Mouse (Mus musculus) frontal cortex, adult 2 months (tissue): ENCODE data around the gene Bahcc1. TPM values are rescaled to one million over a fixed set of nuclear protein-coding genes. Genes with fewer than 3 reads are reported as not detected.

Source experiments
- DNase-seq, 2 experiments: peaks; one replicate each; pipeline ENCODE4 v3.0.0; 2022; ENCODE audit warnings: low spot score in 1 of 2; ENCODE audit errors: extremely low spot score in 1 of 2
- polyA plus RNA-seq: library from polyadenylated mRNA; depleted of rRNA; stranded (reverse); fragments of >200 nt; gene quantifications from 2 replicates; pipeline ENCODE4 v1.2.3, GENCODE M21; 2012

Bahcc1 gene
- polyA plus RNA-seq, 1 experiment, result 16.9 TPM

- no peak for DNase-seq
Measured at GRCm38 (mm10) chr11:120206069-120206668, 26.6 kb upstream of the Bahcc1 start.

- DNase-seq, result no peak
Measured at GRCm38 (mm10) chr11:120206669-120207090, 26.1 kb upstream of the Bahcc1 start.

- no peak for DNase-seq
Measured at GRCm38 (mm10) chr11:120208848-120209247, 23.9 kb upstream of the Bahcc1 start.

DNA sequence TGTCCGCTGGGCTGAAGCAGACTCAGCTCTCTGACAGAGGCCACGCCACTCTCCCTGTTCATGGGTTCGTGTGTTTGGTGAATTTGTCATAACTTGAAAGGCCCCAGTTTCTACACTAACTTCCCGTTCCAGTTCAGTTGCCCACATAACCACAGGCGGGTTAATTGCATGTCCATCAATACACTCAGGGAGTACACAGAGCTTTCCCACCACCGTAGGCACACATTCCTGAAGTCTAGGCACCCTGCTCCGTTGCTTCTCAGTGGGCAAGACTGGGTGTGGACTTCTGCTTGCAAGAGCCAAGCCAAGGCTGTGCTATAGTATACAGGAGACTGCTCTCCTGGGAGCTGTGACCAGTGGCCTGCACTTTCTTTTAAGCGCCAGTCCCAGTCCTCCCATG is 23.3 kb upstream of the Bahcc1 start:
- DNase-seq, result no peak

- no peak for DNase-seq
Measured at GRCm38 (mm10) chr11:120215726-120216241, 17.0 kb upstream of the Bahcc1 start.

DNA sequence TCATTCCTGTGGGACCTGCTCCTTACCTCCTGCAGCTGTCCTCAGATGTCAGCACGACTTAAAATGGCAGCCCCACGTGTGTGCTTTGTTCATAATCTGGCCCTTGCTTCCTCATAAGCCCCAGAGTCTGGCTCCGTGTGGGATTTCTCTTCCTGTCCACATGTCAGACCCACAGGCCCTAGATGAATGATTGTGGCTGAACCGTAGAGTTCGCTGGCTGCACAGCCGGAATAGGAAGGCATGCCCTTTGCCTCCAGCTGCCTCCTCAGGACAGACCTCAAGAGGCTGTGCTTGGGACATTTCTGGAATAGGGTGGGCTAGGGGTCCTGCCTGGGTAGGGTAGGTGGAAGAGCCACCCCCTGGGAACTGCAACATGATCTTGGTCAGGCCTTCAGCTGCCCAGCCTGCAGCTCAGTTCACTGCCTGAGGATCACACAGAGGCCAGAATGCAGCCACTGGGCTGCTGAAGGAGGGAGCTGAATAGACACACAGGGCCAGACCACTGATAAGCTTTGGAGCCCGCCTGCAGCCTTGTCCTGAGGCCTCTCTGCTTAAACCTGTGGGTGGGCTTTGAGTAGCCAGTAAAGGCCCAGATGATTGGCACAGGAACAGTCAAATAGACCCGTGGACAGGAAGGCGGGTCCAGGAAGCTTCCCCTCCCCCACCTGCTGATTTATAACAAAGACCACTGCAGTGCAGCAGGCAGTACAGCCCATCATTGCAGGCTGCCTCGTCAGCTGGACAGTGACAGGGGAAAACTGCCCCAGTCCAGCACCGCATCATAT is 16.0 kb upstream of the Bahcc1 start:
- no peak for DNase-seq

DNA sequence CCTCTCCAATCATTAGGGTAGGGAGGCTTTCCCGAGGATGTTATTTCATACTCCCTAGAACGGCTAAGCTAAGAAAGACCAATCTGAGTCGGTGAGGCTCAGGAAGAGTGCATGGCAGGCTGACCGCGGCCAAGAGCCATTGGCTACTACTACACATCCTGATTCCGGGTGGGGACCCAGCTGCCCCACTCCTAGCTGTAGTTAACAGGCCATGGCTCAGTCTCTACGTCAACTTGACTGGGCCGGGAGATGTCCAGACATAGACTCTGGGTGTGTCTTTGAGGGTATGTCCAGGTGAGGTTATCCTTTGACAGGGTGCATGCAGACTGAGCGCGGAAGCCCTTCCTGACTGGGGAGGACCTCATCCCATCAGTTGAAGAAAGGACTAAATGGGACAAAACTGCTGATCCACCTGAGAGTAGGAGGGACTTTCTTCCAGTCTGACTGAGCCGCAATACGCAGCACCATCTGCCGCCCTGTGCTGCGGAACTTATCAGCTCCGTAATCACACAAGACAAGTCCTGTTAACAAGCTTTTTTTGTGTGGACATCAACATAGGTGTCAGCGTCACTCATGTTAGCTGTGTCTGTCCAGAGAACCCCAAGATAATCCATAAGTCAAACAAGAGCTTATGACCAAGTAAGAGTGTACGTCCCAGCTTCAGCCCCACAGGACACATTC is 14.4 kb upstream of the Bahcc1 start:
- DNase-seq, result no peak

- DNase-seq, result no peak
Measured at GRCm38 (mm10) chr11:120218946-120219345, 13.8 kb upstream of the Bahcc1 start.

- DNase-seq, result no peak
Measured at GRCm38 (mm10) chr11:120219916-120220522, 12.7 kb upstream of the Bahcc1 start.

DNA sequence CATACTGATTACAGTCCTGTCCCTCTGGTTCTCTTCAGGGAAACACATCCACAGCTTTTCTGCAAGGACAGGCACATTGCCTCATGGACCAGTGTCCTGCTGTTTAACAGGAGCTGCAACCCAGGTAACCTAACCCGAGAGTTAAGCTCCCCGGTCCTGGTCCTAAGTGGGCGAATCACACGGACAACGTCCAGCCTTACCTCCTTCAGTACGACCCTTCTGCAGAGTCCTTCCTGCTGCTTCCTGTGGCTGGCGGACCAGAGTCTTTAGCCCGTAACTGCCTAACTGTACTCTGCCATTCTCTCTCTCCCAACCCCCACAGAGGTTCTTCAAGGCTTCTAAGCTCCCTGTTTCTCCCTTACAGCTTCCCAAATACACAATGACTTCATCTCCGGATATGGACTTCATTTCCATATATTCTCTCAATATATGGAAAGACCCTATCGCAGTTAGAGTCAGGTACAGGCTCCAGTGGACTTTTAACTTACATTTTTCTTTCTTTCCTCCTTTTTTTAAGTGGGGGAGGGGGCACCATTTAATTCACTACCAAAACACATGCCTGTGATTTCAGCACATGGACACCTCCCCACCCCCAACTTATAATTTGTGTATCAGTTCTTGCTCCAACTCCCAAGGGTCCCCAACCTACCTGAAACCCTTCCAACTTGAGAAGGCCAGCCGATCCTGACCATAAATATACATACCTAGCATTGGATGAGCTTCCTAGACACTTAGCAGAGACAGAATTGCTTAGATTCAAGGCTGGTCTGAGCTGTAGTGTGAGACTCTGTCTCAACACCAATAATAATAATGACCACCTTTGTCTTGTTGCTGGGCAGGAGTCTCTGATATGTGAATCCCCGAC is 11.6 kb upstream of the Bahcc1 start:
- no peak for DNase-seq

DNA sequence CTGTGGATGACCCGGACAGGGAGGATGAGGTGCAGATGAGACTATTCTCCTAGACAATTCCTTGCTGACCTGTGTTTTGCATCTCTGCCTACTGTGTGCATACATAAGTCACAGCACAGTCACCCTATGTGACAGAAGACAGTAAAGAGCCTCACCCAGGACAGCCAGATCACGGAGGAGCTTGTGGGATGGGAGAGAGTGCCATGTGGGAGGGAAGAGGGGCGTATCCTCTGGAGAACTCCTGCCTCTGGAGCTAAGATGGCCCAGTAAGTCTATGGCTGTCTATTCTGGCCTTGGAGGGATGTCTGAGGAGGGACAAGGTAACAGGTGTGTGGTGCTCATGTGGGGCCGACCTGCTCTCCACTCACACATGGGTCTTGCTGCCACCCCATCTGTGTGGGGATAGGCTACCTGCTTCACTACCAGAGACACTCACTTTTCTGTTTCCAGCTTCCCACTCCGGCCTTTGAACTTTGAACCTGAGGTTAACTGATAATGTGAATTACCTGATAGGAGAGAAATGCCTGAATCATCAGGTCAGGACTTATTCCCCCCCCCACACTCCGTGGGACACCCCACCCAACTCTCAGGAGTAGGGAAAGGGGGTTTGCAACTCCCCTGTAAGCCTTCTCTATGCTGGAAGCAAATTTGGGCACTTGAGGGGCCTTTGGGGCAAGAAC is 10.2 kb upstream of the Bahcc1 start:
- no peak for DNase-seq

DNA sequence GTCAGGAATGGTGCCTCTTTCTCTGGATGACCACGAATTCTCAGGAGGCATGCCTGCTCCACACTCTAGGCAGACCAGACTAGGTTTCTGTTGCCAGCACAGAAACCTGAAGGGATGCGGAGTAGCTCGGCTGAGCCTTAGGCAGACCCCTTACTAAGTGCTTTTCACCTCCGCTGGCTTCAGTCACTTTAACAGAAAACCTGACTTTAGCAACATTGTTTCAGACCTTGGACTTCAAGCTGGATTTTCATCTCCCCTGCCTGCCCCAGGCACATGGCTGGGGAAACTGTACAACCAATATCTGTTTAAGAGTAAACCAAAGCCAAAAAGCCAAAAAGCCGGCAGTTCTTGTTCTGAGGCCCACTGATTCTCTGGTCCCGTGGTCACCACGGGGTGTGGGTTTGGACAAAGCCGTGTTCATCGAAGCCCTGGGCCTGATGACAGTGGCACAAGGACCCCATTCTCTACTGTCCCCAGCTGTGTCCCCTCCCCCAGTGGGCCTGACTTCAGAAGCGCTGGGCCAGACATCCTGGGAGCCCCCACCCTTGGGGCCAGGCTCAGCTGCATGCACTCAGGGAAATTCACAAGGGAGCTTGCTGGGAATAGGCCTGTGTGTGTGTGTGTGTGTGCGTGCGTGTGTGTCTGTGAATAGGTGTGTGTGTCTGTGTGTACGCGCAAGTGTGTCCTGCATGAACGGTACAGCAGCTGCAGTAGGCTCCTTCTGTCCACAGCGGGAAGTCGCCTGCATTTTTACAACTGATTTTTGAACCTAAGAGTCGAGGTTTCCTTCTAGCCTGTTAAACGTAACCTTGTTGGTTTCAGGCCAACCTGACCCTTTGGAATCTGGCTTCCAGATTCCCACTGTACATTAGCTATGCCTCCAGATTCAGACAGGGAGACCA is 8.9 kb upstream of the Bahcc1 start:
- DNase-seq, result peak; percentile 67 to 69

DNA sequence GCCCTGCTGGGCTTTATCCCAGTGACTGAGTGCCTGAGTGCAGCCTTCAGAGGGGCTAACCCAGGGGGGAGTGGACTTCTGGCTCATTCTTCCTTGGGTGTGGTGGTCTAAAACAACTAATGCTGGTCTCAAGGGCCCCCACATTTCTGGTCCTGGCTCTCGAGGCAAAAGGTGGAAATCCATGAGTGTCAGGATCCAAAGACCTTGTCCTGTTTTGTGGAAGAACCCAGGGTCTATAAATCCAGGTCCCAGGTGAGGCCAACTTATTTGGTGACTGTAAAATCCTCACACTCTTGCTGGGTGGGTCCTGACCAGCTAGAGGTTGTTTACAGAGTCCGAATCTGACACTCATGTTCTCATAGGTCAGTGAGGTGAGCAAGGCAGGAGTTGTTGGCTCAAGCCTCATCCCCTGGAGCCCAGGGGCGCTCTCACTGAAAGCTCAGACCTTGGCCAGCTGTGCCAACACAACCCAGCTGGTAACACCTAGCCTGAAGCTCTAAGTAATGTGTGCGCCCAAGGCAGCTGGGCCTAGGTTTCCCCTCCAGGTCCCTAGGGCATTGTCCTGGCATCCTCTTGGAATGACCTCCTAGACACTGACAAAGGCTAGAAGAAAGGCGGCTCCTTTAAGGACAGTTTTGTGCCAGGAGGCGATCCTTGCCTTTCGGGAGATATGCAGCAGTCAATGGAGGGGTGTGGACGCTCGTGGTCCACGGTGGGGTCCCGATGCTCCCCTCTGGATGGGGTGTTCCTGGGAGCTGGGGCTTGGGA is 8.1 kb upstream of the Bahcc1 start:
- DNase-seq, result no peak

GRCm38 (mm10) chr11:120225256-120226195 is 7.2 kb upstream of the Bahcc1 start:
- DNase-seq, result peak in 1 of 2 experiments; percentile 41

- DNase-seq, result no peak
Measured at GRCm38 (mm10) chr11:120226421-120227280, 6.1 kb upstream of the Bahcc1 start.

DNA sequence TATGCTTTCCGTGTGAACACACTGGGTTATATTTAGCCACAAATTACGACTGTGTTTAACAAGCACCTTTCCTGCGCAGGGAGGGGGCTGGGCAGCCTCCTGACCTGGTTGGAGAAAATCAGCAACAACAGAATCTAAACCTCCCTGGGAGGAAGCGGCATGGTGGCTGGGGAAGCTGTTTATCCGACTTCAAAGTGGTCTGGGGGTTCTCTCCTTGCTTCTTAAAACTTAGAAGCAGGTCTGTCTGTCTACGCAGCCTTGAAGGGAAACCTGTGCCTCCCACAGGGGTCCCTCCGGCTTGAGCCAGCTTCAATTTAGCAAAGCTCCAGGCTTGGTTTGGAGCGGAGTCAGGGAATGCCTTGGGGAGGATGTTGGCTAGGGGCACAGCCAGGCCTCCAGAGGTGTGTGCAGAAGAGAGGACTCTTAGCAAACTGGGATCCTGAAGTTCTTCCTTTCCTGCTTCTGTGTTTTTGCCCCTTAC is 5.1 kb upstream of the Bahcc1 start:
- no peak for DNase-seq
